ENCODE assay signal across 14 mouse cellular contexts in genomic region chr2:21369556-21369955, GRCm38 (mm10). TPM values are rescaled to one million over a fixed set of nuclear protein-coding genes. Genes with fewer than 3 reads are reported as not detected.
DNase-seq lines count a peak whose midpoint lies in the region; ATAC-seq and TF ChIP-seq lines count a peak whose summit lies in the region.
"Had no signal": no experiment of that assay in that cellular context is flagged by ENCODE, and none has a peak within 500 bp of the region (broad histone marks: within the 10 kb centered on the region; RNA-seq: fewer than 3 reads in every experiment).

No protein-coding gene starts in this region.

- no peak for TF ChIP-seq CTCF in forebrain, postnatal 0 days (IDR thresholded peaks at IDR 0.05; ENCODE audit: low read depth)
- no peak for TF ChIP-seq CTCF in intestine, postnatal 0 days (IDR thresholded peaks at IDR 0.05; ENCODE audit: low read depth)

- intact Hi-C loops in left cerebral cortex, postnatal 14 days (cut with DNase I) = loop anchor here (5.0 kb wide), 2 partner anchors 87 to 538 kb away; no protein-coding TSS in a partner anchor

- peak overlapping the region; percentile 79 for H3K4me2 ChIP-seq in forebrain, postnatal 0 days (ENCODE audit: low read depth)
- no peak overlapping the region for H3K4me2 ChIP-seq in intestine, postnatal 0 days (replicated peaks; ENCODE audit: low read depth)
- H3K4me2 ChIP-seq: embryonic facial prominence, embryonic 13.5 days had no signal

- DNase-seq in forebrain, postnatal 0 days = peak; percentile 4
- no peak for DNase-seq in forebrain, embryonic 10.5 days (ENCODE audit: extremely low spot score, low spot score)
- peak; percentile 46 for DNase-seq in 3134 (ENCODE audit: extremely low read depth, insufficient read length, low spot score)
- peak; percentile 81 for DNase-seq in cerebellum, adult 9-11 months
- peak; percentile 17 to 24 for DNase-seq in left cerebral cortex, postnatal 14 days (ENCODE audit: low spot score in 2 of 2)
- no peak for DNase-seq in urinary bladder, postnatal 25 days (ENCODE audit: low spot score)
- DNase-seq in heart, adult 18-20 months = no peak
- DNase-seq: gastrocnemius, postnatal 36 days; heart, postnatal 36 days; kidney, postnatal 4 days had no signal

- H3K9me3 ChIP-seq in forebrain, postnatal 0 days (ENCODE audit: low read length) = no peaks in the 10 kb centered on the region
- H3K9me3 ChIP-seq in forebrain, embryonic 10.5 days = no peaks in the 10 kb centered on the region
- no peaks in the 10 kb centered on the region for H3K9me3 ChIP-seq in intestine, postnatal 0 days (ENCODE audit: control insufficient read depth)
- H3K9me3 ChIP-seq: embryonic facial prominence, embryonic 13.5 days had no signal

- peak overlapping the region; percentile 16; the same call in 1 of the 2 replicates for H3K4me3 ChIP-seq in forebrain, postnatal 0 days (ENCODE audit: low read depth, low read length)
- H3K4me3 ChIP-seq in forebrain, embryonic 10.5 days = no peak overlapping the region
- no peak overlapping the region for H3K4me3 ChIP-seq in intestine, postnatal 0 days (ENCODE audit: low read depth, low read length)
- H3K4me3 ChIP-seq: embryonic facial prominence, embryonic 13.5 days had no signal

- H3K4me1 ChIP-seq in forebrain, postnatal 0 days (ENCODE audit: insufficient read depth) = 0 out of 2 replicates have a peak, but pooled peaks cover 4% of the 10 kb centered on the region
- peaks cover 16% of the 10 kb centered on the region for H3K4me1 ChIP-seq in forebrain, embryonic 10.5 days
- H3K4me1 ChIP-seq in intestine, postnatal 0 days (replicated peaks; ENCODE audit: control insufficient read depth, insufficient read depth, low read length) = no peaks in the 10 kb centered on the region

- peaks cover 5% of the 10 kb centered on the region; the same call in 1 of the 2 replicates for H3K27me3 ChIP-seq in forebrain, postnatal 0 days (ENCODE audit: insufficient read depth, low read length)
- peaks cover 32% of the 10 kb centered on the region for H3K27me3 ChIP-seq in forebrain, embryonic 10.5 days (ENCODE audit: poor library complexity, severe bottlenecking)
- H3K27me3 ChIP-seq in intestine, postnatal 0 days (replicated peaks; ENCODE audit: control insufficient read depth, insufficient read depth, low read length) = peaks cover 17% of the 10 kb centered on the region

- no peak for ATAC-seq in forebrain, postnatal 0 days
- no peak for ATAC-seq in intestine, postnatal 0 days

- no peak overlapping the region for H3K27ac ChIP-seq in forebrain, postnatal 0 days (ENCODE audit: low read depth, low read length)
- no peak overlapping the region for H3K27ac ChIP-seq in forebrain, embryonic 10.5 days
- no peak overlapping the region for H3K27ac ChIP-seq in intestine, postnatal 0 days (ENCODE audit: low read depth, low read length)
- H3K27ac ChIP-seq: embryonic facial prominence, embryonic 13.5 days; liver, embryonic 14.5 days had no signal

- H3K36me3 ChIP-seq in forebrain, postnatal 0 days (ENCODE audit: insufficient read depth) = no peaks in the 10 kb centered on the region
- H3K36me3 ChIP-seq in forebrain, embryonic 10.5 days (replicated peaks) = no peaks in the 10 kb centered on the region
- H3K36me3 ChIP-seq in intestine, postnatal 0 days (ENCODE audit: control insufficient read depth, insufficient read depth) = no peaks in the 10 kb centered on the region
- H3K36me3 ChIP-seq: embryonic facial prominence, embryonic 13.5 days had no signal

- 65% methylated on average over 2 of the region's 2 CpGs for WGBS in forebrain, postnatal 0 days
- WGBS in forebrain, embryonic 10.5 days = 59% methylated on average over 2 of the region's 2 CpGs
- WGBS in intestine, postnatal 0 days = 69% methylated on average over 2 of the region's 2 CpGs

- H3K9ac ChIP-seq in forebrain, postnatal 0 days = no peak overlapping the region
- H3K9ac ChIP-seq in intestine, postnatal 0 days (ENCODE audit: low read depth, low read length) = no peak overlapping the region
- H3K9ac ChIP-seq: embryonic facial prominence, embryonic 13.5 days; liver, embryonic 14.5 days had no signal

RNA-seq across cellular contexts. Expression of gene Gpr158, which starts 2.2 kb away (rescaled TPM):
- 9.1 and 11.7 TPM in 2 replicates for total RNA-seq in forebrain, postnatal 0 days (2014; rRNA removed)
- polyA plus RNA-seq in forebrain, postnatal 0 days (2015; fragmentation: Nextera tagmentation; extraction: Ambion mirVana) = 1.3 and 2.3 TPM in 2 replicates
- 0.05 and 0.06 TPM in 2 replicates for polyA plus RNA-seq in forebrain, embryonic 10.5 days (2016; fragmentation: Nextera tagmentation; extraction: Ambion mirVana)
- 100 to 1,000 TPM; 108 to 124 TPM for total RNA-seq in left cerebral cortex, postnatal 14 days (2021)
- 0.03 TPM in 1 of 2 replicates, not detected in the other for polyA plus RNA-seq in intestine, postnatal 0 days (2015; fragmentation: Nextera tagmentation; extraction: Ambion mirVana)
- total RNA-seq in heart, adult 18-20 months (2021) = under 1 TPM; 0.10 to 0.15 TPM
- total RNA-seq: gastrocnemius, postnatal 36 days; megakaryocyte progenitor cell, adult 5-6 weeks had no signal
- polyA plus RNA-seq: embryonic facial prominence, embryonic 13.5 days; liver, embryonic 14.5 days had no signal

Comparison
In these comparisons a context has a peak if more than half of its experiments do, and no peak if none do; other contexts are left out.
1. DNase-seq: peak in forebrain, postnatal 0 days (single experiment), 3134 (single experiment), cerebellum, adult 9-11 months (single experiment) and left cerebral cortex, postnatal 14 days (2 of 2); none in forebrain, embryonic 10.5 days (single experiment), urinary bladder, postnatal 25 days (single experiment) and heart, adult 18-20 months (0 of 2).